Mouse (Mus musculus) adrenal gland (tissue): ENCODE results near the gene Olfr341.

Experiments used
- intact Hi-C: fragments of 180-260 bp; cut with DNase I; formaldehyde crosslinking; loops from one replicate; pipeline ENCODE4 v1.15.1; 2025
- long read RNA-seq, 2 experiments: library from polyadenylated mRNA; unstranded; transcript quantifications; one replicate each; pipeline ENCODE4 v2.0.0; 2020; ENCODE audit warnings: borderline replicate concordance in 1 of 2; ENCODE audit not compliant: insufficient replicate concordance in 1 of 2

Olfr341 gene
- long read RNA-seq, experiment 1 = 0 reads
- long read RNA-seq, experiment 2 = 0 reads

DNA sequence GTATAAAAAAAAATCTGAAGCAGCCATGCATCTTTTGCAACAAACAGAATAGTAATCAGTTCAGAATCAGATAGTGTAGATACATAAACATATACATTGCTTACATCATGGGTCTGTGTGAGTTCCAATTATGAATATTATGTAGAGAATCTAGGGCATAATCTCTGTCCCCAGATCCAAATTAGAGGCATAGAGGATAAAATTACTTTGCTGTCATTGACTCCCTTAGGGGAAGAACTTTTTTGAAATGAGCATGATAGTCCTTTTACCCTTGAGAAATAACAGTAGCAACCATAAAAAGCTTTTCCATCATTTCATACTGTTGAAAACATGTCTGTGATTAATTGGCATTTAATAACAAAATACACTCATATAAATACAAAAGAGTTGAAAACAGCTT is at the start of gene Olfr341:
TSS of gene Olfr341 (minus strand) at position 101 of the 400 bp plus-strand sequence.
- intact Hi-C loops = no loop called here

GRCm38 (mm10) chr2:36524698-36525097 is 42.4 kb upstream of the Olfr341 start, which contains the start of gene Olfr342:
TSS of gene Olfr342 (plus strand) at chr2:36524998.
- intact Hi-C loops = no loop called here

- intact Hi-C loops = no loop called here
Measured at GRCm38 (mm10) chr2:36473634-36474033, 8.6 kb downstream of the Olfr341 start.

- intact Hi-C loops = no loop called here
Measured at GRCm38 (mm10) chr2:36452287-36452686, 30.0 kb downstream of the Olfr341 start, which contains the start of gene Olfr340. TSS of gene Olfr340 (plus strand) at chr2:36452587.
